Mouse (Mus musculus) lung, postnatal 25 days (tissue): ENCODE measurements at regions not wholly inside any gene's neighbourhood (a gene's known extent, or its start where the extent isn't known, plus 50 kb on each side); places are given as distances from the start of the nearest gene placed in this dataset.
A peak's percentile ranks its signal among the peaks of the same experiment; 100 is the strongest.

ENCODE experiments used
- DNase-seq: peaks from one replicate; pipeline ENCODE4 v3.0.0; 2022; ENCODE audit warnings: low spot score

GRCm38 (mm10) chr8:46898697-46899445 is 87.8 kb upstream of the Enpp6 start:
- no peak for DNase-seq

GRCm38 (mm10) chr8:46900826-46901225 is 85.9 kb upstream of the Enpp6 start:
- DNase-seq: no peak

- DNase-seq: no peak
These were observed 82.0 kb upstream of the Enpp6 start for GRCm38 (mm10) chr8:46904731-46905130.

- no peak for DNase-seq
These were observed 79.3 kb upstream of the Enpp6 start for GRCm38 (mm10) chr8:46907390-46907789.

GRCm38 (mm10) chr8:46908186-46908585 is 78.5 kb upstream of the Enpp6 start:
- no peak for DNase-seq

- no peak for DNase-seq
These were observed 72.7 kb upstream of the Enpp6 start for GRCm38 (mm10) chr8:46913956-46914355.

- no peak for DNase-seq
These were observed 66.6 kb upstream of the Enpp6 start for GRCm38 (mm10) chr8:46920071-46920470.

GRCm38 (mm10) chr8:46921075-46921474 is 65.6 kb upstream of the Enpp6 start:
- DNase-seq: peak; percentile 34

GRCm38 (mm10) chr8:46921585-46921984 is 65.1 kb upstream of the Enpp6 start:
- DNase-seq: no peak

GRCm38 (mm10) chr8:46924787-46925548 is 61.7 kb upstream of the Enpp6 start:
- no peak for DNase-seq

GRCm38 (mm10) chr8:46928718-46929117 is 58.0 kb upstream of the Enpp6 start:
- no peak for DNase-seq

GRCm38 (mm10) chr8:46929678-46930077 is 57.0 kb upstream of the Enpp6 start:
- DNase-seq: no peak

- DNase-seq: no peak
These were observed 55.4 kb upstream of the Enpp6 start for GRCm38 (mm10) chr8:46931267-46931666.

GRCm38 (mm10) chr8:46933256-46933655 is 53.4 kb upstream of the Enpp6 start:
- no peak for DNase-seq

- DNase-seq: peak; percentile 44
These were observed 52.4 kb upstream of the Enpp6 start for GRCm38 (mm10) chr8:46934254-46934653.

- DNase-seq: peak; percentile 85
These were observed 51.8 kb upstream of the Enpp6 start for GRCm38 (mm10) chr8:46934898-46935297.

GRCm38 (mm10) chr8:46936039-46936438 is 50.6 kb upstream of the Enpp6 start:
- DNase-seq: no peak
